Mouse (Mus musculus) intestine, embryonic 16.5 days (tissue): ENCODE data around the gene Lmo4. TPM values are rescaled to one million over a fixed set of nuclear protein-coding genes. Genes with fewer than 3 reads are reported as not detected.
A peak's percentile ranks its signal among the peaks of the same experiment; 100 is the strongest.

Source experiments
- ATAC-seq: fragments of 200-750 bp; cut with Nextera tagmentation; 2 replicates; pipeline ENCODE4 v1.8.0; 2017; ENCODE audit warnings: moderate TSS enrichment, moderate library complexity
- H3K27ac ChIP-seq: fragments of 300-500 bp; sonication (generic); 2 replicates; pipeline ENCODE4 v1.5.1; 2014; ENCODE audit warnings: mild to moderate bottlenecking, low read length
- H3K27me3 ChIP-seq: fragments of 300-500 bp; sonication (generic); replicated peaks from 2 replicates; pipeline ENCODE4 v1.6.1; 2014; ENCODE audit warnings: low read length, control low read depth, mixed read lengths; ENCODE audit not compliant: control insufficient read depth, insufficient read depth
- H3K36me3 ChIP-seq: fragments of 300-500 bp; sonication (generic); 2 replicates; pipeline ENCODE4 v1.6.1; 2014; ENCODE audit warnings: low read length, control low read depth; ENCODE audit not compliant: control insufficient read depth, insufficient read depth
- H3K4me1 ChIP-seq: fragments of 300-500 bp; sonication (generic); 2 replicates; pipeline ENCODE4 v1.6.1; 2014; ENCODE audit warnings: low read length, control low read depth, mixed read lengths; ENCODE audit not compliant: control insufficient read depth, insufficient read depth
- H3K4me2 ChIP-seq: fragments of 300-500 bp; sonication (generic); 2 replicates; pipeline ENCODE4 v1.6.1; 2014; ENCODE audit warnings: low read depth, low read length, control low read depth
- H3K4me3 ChIP-seq: fragments of 300-500 bp; sonication (generic); 2 replicates; pipeline ENCODE4 v1.5.1; 2014; ENCODE audit warnings: mild to moderate bottlenecking, low read length
- H3K9ac ChIP-seq: fragments of 300-500 bp; sonication (generic); 2 replicates; pipeline ENCODE4 v1.6.1; 2014; ENCODE audit warnings: low read depth, low read length
- H3K9me3 ChIP-seq: fragments of 300-500 bp; sonication (generic); 2 replicates; pipeline ENCODE4 v1.6.1; 2016; ENCODE audit warnings: low read length, control low read depth; ENCODE audit not compliant: control insufficient read depth
- WGBS: fragments of 180-500 bp; shearing (Covaris S2); extraction: QIAGEN DNeasy Blood & Tissue Kit; methylation state at CpG from one replicate; pipeline ENCODE4 v1.1.7; 2014; 5-methylcytosine and 5-hydroxymethylcytosine counted together
- polyA plus RNA-seq: library from polyadenylated mRNA; unstranded; fragments of >200 nt; fragmentation: Nextera tagmentation; extraction: Ambion mirVana; gene quantifications from 2 replicates; pipeline ENCODE4 v1.2.1, GENCODE M21; 2015

The Lmo4 gene
- polyA plus RNA-seq, 1 experiment from 2014 or later = 57.2 TPM

- peak; percentile 63 for ATAC-seq
- Histone ChIP-seq H3K27me3 (no peaks in the 10 kb centered on the region), H3K4me3 (no peak overlapping the region), H3K36me3 (no peaks in the 10 kb centered on the region), H3K9ac (no peak overlapping the region), H3K4me1 (peaks cover 11% of the 10 kb centered on the region; the same call in 1 of the 2 replicates), H3K4me2 (no peak overlapping the region), H3K27ac (no peak overlapping the region), H3K9me3 (no peaks in the 10 kb centered on the region)
- 88% methylated on average over 2 of the region's 2 CpGs for WGBS
Measured at GRCm38 (mm10) chr3:144163718-144164117, 41.3 kb downstream of the Lmo4 start.

- peaks cover 11% of the 10 kb centered on the region; the same call in 1 of the 2 replicates for H3K4me1 ChIP-seq
- H3K4me3 ChIP-seq = no peak overlapping the region
- H3K9ac ChIP-seq = no peak overlapping the region
- H3K27me3 ChIP-seq = no peaks in the 10 kb centered on the region
- no peaks in the 10 kb centered on the region for H3K36me3 ChIP-seq
- WGBS = 20% methylated on average over 8 of the region's 8 CpGs
- H3K9me3 ChIP-seq = no peaks in the 10 kb centered on the region
- no peak for ATAC-seq
- H3K4me2 ChIP-seq = no peak overlapping the region
- no peak overlapping the region for H3K27ac ChIP-seq
Measured at GRCm38 (mm10) chr3:144162156-144162555, 42.9 kb downstream of the Lmo4 start.

- H3K4me3 ChIP-seq = no peak overlapping the region
- no peaks in the 10 kb centered on the region for H3K36me3 ChIP-seq
- no peaks in the 10 kb centered on the region for H3K27me3 ChIP-seq
- H3K9me3 ChIP-seq = no peaks in the 10 kb centered on the region
- no peak overlapping the region for H3K27ac ChIP-seq
- ATAC-seq = no peak
- no peak overlapping the region for H3K9ac ChIP-seq
- peaks cover 11% of the 10 kb centered on the region; the same call in 1 of the 2 replicates for H3K4me1 ChIP-seq
- WGBS = 79% methylated on average over 2 of the region's 2 CpGs
- no peak overlapping the region for H3K4me2 ChIP-seq
Measured at GRCm38 (mm10) chr3:144161261-144161660, 43.8 kb downstream of the Lmo4 start.

- Histone ChIP-seq H3K4me3 (no peak overlapping the region), H3K36me3 (no peaks in the 10 kb centered on the region), H3K9ac (no peak overlapping the region), H3K27ac (no peak overlapping the region), H3K27me3 (no peaks in the 10 kb centered on the region), H3K9me3 (no peaks in the 10 kb centered on the region), H3K4me2 (no peak overlapping the region), H3K4me1 (no peaks in the 10 kb centered on the region)
- no peak for ATAC-seq
- WGBS = 62% methylated on average over 3 of the region's 3 CpGs
Measured at GRCm38 (mm10) chr3:144155746-144156145, 49.3 kb downstream of the Lmo4 start.

- Histone ChIP-seq H3K4me3 (no peak overlapping the region), H3K27ac (no peak overlapping the region), H3K4me1 (no peaks in the 10 kb centered on the region), H3K27me3 (no peaks in the 10 kb centered on the region), H3K36me3 (no peaks in the 10 kb centered on the region), H3K4me2 (no peak overlapping the region), H3K9me3 (no peaks in the 10 kb centered on the region), H3K9ac (no peak overlapping the region)
- WGBS = 61% methylated on average over 2 of the region's 2 CpGs
- no peak for ATAC-seq
Measured at GRCm38 (mm10) chr3:144153395-144153794, 51.6 kb downstream of the Lmo4 start.

GRCm38 (mm10) chr3:144151001-144151400, 54.0 kb downstream of the Lmo4 start:
- no peak overlapping the region for H3K4me2 ChIP-seq
- no peaks in the 10 kb centered on the region for H3K36me3 ChIP-seq
- no peaks in the 10 kb centered on the region for H3K9me3 ChIP-seq
- H3K27ac ChIP-seq = no peak overlapping the region
- no peaks in the 10 kb centered on the region for H3K4me1 ChIP-seq
- no peak for ATAC-seq
- no peak overlapping the region for H3K9ac ChIP-seq
- H3K27me3 ChIP-seq = no peaks in the 10 kb centered on the region
- WGBS = 83% methylated on average over 6 of the region's 6 CpGs
- no peak overlapping the region for H3K4me3 ChIP-seq

- Histone ChIP-seq H3K27ac (no peak overlapping the region), H3K4me2 (no peak overlapping the region), H3K9me3 (no peaks in the 10 kb centered on the region), H3K27me3 (no peaks in the 10 kb centered on the region), H3K4me1 (no peaks in the 10 kb centered on the region), H3K9ac (no peak overlapping the region), H3K4me3 (no peak overlapping the region), H3K36me3 (no peaks in the 10 kb centered on the region)
- 92% methylated on average over 3 of the region's 3 CpGs for WGBS
- ATAC-seq = no peak
Measured at GRCm38 (mm10) chr3:144148234-144148633, 56.8 kb downstream of the Lmo4 start.

GRCm38 (mm10) chr3:144147244-144147643, 57.8 kb downstream of the Lmo4 start:
- WGBS = 78% methylated on average over 3 of the region's 3 CpGs
- no peak overlapping the region for H3K4me2 ChIP-seq
- H3K27me3 ChIP-seq = no peaks in the 10 kb centered on the region
- no peaks in the 10 kb centered on the region for H3K9me3 ChIP-seq
- H3K27ac ChIP-seq = no peak overlapping the region
- no peak overlapping the region for H3K9ac ChIP-seq
- no peak overlapping the region for H3K4me3 ChIP-seq
- no peaks in the 10 kb centered on the region for H3K4me1 ChIP-seq
- no peak for ATAC-seq
- H3K36me3 ChIP-seq = no peaks in the 10 kb centered on the region

GRCm38 (mm10) chr3:144144066-144144465, 61.0 kb downstream of the Lmo4 start:
- 75% methylated on average over 4 of the region's 4 CpGs for WGBS
- Histone ChIP-seq H3K4me3 (no peak overlapping the region), H3K4me2 (no peak overlapping the region), H3K9me3 (no peaks in the 10 kb centered on the region), H3K9ac (no peak overlapping the region), H3K36me3 (no peaks in the 10 kb centered on the region), H3K27ac (0 out of 2 replicates have a peak overlapping the region, but pooled peaks have one; percentile 17), H3K4me1 (no peaks in the 10 kb centered on the region), H3K27me3 (no peaks in the 10 kb centered on the region)
- ATAC-seq = peak; percentile 92

- no peaks in the 10 kb centered on the region for H3K9me3 ChIP-seq
- no peak for ATAC-seq
- no peak overlapping the region for H3K4me3 ChIP-seq
- H3K27ac ChIP-seq = no peak overlapping the region
- 92% methylated on average over 7 of the region's 7 CpGs for WGBS
- no peak overlapping the region for H3K4me2 ChIP-seq
- no peaks in the 10 kb centered on the region for H3K36me3 ChIP-seq
- H3K27me3 ChIP-seq = no peaks in the 10 kb centered on the region
- no peaks in the 10 kb centered on the region for H3K4me1 ChIP-seq
- no peak overlapping the region for H3K9ac ChIP-seq
Measured at GRCm38 (mm10) chr3:144142939-144143338, 62.1 kb downstream of the Lmo4 start.
